Mouse (Mus musculus): Measurements from ENCODE around the gene Gpr19. TPM values are rescaled to one million over a fixed set of nuclear protein-coding genes. Genes with fewer than 3 reads are reported as not detected.

Gpr19 gene
- polyA plus RNA-seq (2012; rRNA removed; ENCODE audit: low replicate concordance): 8.0 and 8.1 TPM in 2 replicates

GRCm38 (mm10) chr6:134898095-134898965, at the start of gene Gpr19:
Gene Gpr19 (minus strand): TSS chr6:134898578.

GRCm38 (mm10) chr6:134920190-134921013, 22.0 kb upstream of the Gpr19 start, which contains the start of gene Cdkn1b:
Gene Cdkn1b (plus strand): TSS chr6:134920401.

GRCm38 (mm10) chr6:134829786-134830700, 68.3 kb downstream of the Gpr19 start, which contains the start of gene Crebl2:
Gene Crebl2 (plus strand): TSS chr6:134830154.

Other genes with a start within 250 kb of the Gpr19 start
- gene Dusp16, start 106.0 kb downstream of the Gpr19 start, polyA plus RNA-seq (2012; rRNA removed; ENCODE audit: low replicate concordance): 10.2 and 20.2 TPM in 2 replicates
- gene Crebl2, start 68.4 kb downstream of the Gpr19 start, polyA plus RNA-seq (2012; rRNA removed; ENCODE audit: low replicate concordance): 13.8 and 21.6 TPM in 2 replicates
- gene Cdkn1b, start 21.8 kb upstream of the Gpr19 start, polyA plus RNA-seq (2012; rRNA removed; ENCODE audit: low replicate concordance): 12.3 and 25.4 TPM in 2 replicates
- gene Apold1, start 83.1 kb upstream of the Gpr19 start, polyA plus RNA-seq (2012; rRNA removed; ENCODE audit: low replicate concordance): 3.3 and 4.4 TPM in 2 replicates
- gene Ddx47, start 113.0 kb upstream of the Gpr19 start, polyA plus RNA-seq (2012; rRNA removed; ENCODE audit: low replicate concordance): 37.1 and 55.9 TPM in 2 replicates
- 1.6 and 7.6 TPM in 2 replicates for gene Gprc5a, start 167.1 kb upstream of the Gpr19 start, polyA plus RNA-seq (2012; rRNA removed; ENCODE audit: low replicate concordance)
- gene Gprc5d, start 219.7 kb upstream of the Gpr19 start, polyA plus RNA-seq (2012; rRNA removed; ENCODE audit: low replicate concordance): 0.32 TPM in 1 of 2 replicates, not detected in the other

All from subcutaneous adipose tissue, adult 2 months (tissue).